Mouse (Mus musculus): ENCODE results near the gene Dysf.

Gene Dysf

GRCm38 (mm10) chr6:84168571-84168970 lies 160.2 kb downstream of the Dysf start:
- DNase-seq (ENCODE audit: low read depth), result no peak

- no peak for DNase-seq (ENCODE audit: low read depth)
These were observed 165.2 kb downstream of the Dysf start for GRCm38 (mm10) chr6:84173626-84174025.

- DNase-seq (ENCODE audit: low read depth), result no peak
These were observed 170.5 kb downstream of the Dysf start for GRCm38 (mm10) chr6:84178776-84179405.

- no peak for DNase-seq (ENCODE audit: low read depth)
These were observed 173.1 kb downstream of the Dysf start for GRCm38 (mm10) chr6:84181452-84181851.

- DNase-seq (ENCODE audit: low read depth), result no peak
These were observed 183.4 kb downstream of the Dysf start for GRCm38 (mm10) chr6:84191656-84192250.

- DNase-seq (ENCODE audit: low read depth), result no peak
These were observed 188.1 kb downstream of the Dysf start for GRCm38 (mm10) chr6:84196511-84196910.

GRCm38 (mm10) chr6:84197811-84198213 lies 189.4 kb downstream of the Dysf start:
- DNase-seq (ENCODE audit: low read depth), result no peak

GRCm38 (mm10) chr6:84201721-84202490 lies 193.5 kb downstream of the Dysf start:
- no peak for DNase-seq (ENCODE audit: low read depth)

- no peak for DNase-seq (ENCODE audit: low read depth)
These were observed 197.2 kb downstream of the Dysf start for GRCm38 (mm10) chr6:84205611-84206010.

- DNase-seq (ENCODE audit: low read depth), result no peak
These were observed 200.2 kb downstream of the Dysf start for GRCm38 (mm10) chr6:84208589-84208988.

- no peak for DNase-seq (ENCODE audit: low read depth)
These were observed 201.5 kb downstream of the Dysf start for GRCm38 (mm10) chr6:84209736-84210434.

GRCm38 (mm10) chr6:84211473-84211872 lies 203.1 kb downstream of the Dysf start:
- no peak for DNase-seq (ENCODE audit: low read depth)

GRCm38 (mm10) chr6:84213101-84213500 lies 204.7 kb downstream of the Dysf start:
- DNase-seq (ENCODE audit: low read depth), result no peak

- DNase-seq (ENCODE audit: low read depth), result no peak
These were observed 209.0 kb downstream of the Dysf start for GRCm38 (mm10) chr6:84217216-84217933.

GRCm38 (mm10) chr6:84219119-84219518 lies 210.7 kb downstream of the Dysf start:
- no peak for DNase-seq (ENCODE audit: low read depth)

- no peak for DNase-seq (ENCODE audit: low read depth)
These were observed 216.5 kb downstream of the Dysf start for GRCm38 (mm10) chr6:84224861-84225260.

- no peak for DNase-seq (ENCODE audit: low read depth)
These were observed 217.2 kb downstream of the Dysf start for GRCm38 (mm10) chr6:84225587-84225986.

GRCm38 (mm10) chr6:84228196-84228595 lies 219.8 kb downstream of the Dysf start:
- no peak for DNase-seq (ENCODE audit: low read depth)

GRCm38 (mm10) chr6:84228786-84229185 lies 220.4 kb downstream of the Dysf start:
- DNase-seq (ENCODE audit: low read depth), result no peak

GRCm38 (mm10) chr6:84229739-84230138 lies 221.3 kb downstream of the Dysf start:
- no peak for DNase-seq (ENCODE audit: low read depth)

GRCm38 (mm10) chr6:84231108-84231507 lies 222.7 kb downstream of the Dysf start:
- DNase-seq (ENCODE audit: low read depth), result no peak
